Comparison of ENCODE assay signal across 29 mouse cellular contexts in genomic region chr2:115971296-115971805, GRCm38 (mm10).
DNase-seq lines count a peak whose midpoint lies in the region; ATAC-seq lines count a peak whose summit lies in the region.
"Had no signal": no experiment of that assay in that cellular context is flagged by ENCODE, and none has a peak within 500 bp of the region (broad histone marks: within the 10 kb centered on the region; RNA-seq: fewer than 3 reads in every experiment).

No protein-coding gene starts in this region.

- H3K9me3 ChIP-seq in heart, embryonic 11.5 days (replicated peaks; ENCODE audit: control insufficient read depth, low read length), result no peaks in the 10 kb centered on the region
- H3K9me3 ChIP-seq: embryonic facial prominence, embryonic 10.5 days; embryonic facial prominence, embryonic 13.5 days; heart, embryonic 13.5 days had no signal

- 82% methylated on average over 3 of the region's 3 CpGs for WGBS in heart, embryonic 11.5 days (ENCODE audit: insufficient replicate concordance)

- peaks cover 4% of the 10 kb centered on the region; the same call in 1 of the 2 replicates for H3K36me3 ChIP-seq in heart, embryonic 11.5 days (ENCODE audit: control insufficient read depth, insufficient read depth, low read length)
- H3K36me3 ChIP-seq: embryonic facial prominence, embryonic 13.5 days; G1E had no signal

- H3K4me2 ChIP-seq in heart, embryonic 11.5 days, result no peak overlapping the region
- H3K4me2 ChIP-seq: embryonic facial prominence, embryonic 13.5 days; heart, embryonic 13.5 days; hindbrain, embryonic 14.5 days had no signal

- no peak overlapping the region for H3K9ac ChIP-seq in heart, embryonic 11.5 days (ENCODE audit: low read depth, low read length)
- H3K9ac ChIP-seq: embryonic facial prominence, embryonic 13.5 days; forebrain, postnatal 0 days; heart, embryonic 13.5 days; hindbrain, embryonic 14.5 days had no signal

- no peak overlapping the region for H3K4me3 ChIP-seq in heart, embryonic 11.5 days (ENCODE audit: low read depth, low read length)
- H3K4me3 ChIP-seq: embryonic facial prominence, embryonic 10.5 days; embryonic facial prominence, embryonic 13.5 days; gastrocnemius, adult 2 months; heart, embryonic 13.5 days had no signal

- DNase-seq in heart, adult 11 months, result peak; percentile 4
- peak; percentile 59 for DNase-seq in NIH3T3 (ENCODE audit: low read depth)
- DNase-seq in fibroblast of lung, adult 2 months (ENCODE audit: low read depth), result peak; percentile 58
- DNase-seq in spleen, postnatal 36 days (ENCODE audit: low spot score in 2 of 2), result no peak
- DNase-seq: adrenal gland, postnatal 10 days; B cell, adult 2 months; cerebellum, adult 11 months; cerebellum, adult 2 months; cerebellum, postnatal 10 days; cerebellum, postnatal 36 days; embryo, embryonic 11 days; forebrain, postnatal 0 days; gastrocnemius, adult 2 months; gastrocnemius, postnatal 14 days; heart, adult 18-20 months; heart, postnatal 14 days; heart, postnatal 4 days; kidney, adult 2 months had no signal

- no peak for ATAC-seq in heart, embryonic 11.5 days (replicated peaks; ENCODE audit: insufficient number of reproducible peaks, low FRiP score, low TSS enrichment)
- ATAC-seq in inflammation-experienced regulatory T-cells, adult 6 months, result no peak
- ATAC-seq: forebrain, embryonic 14.5 days; forebrain, postnatal 0 days; hindbrain, postnatal 0 days; intestine, postnatal 0 days had no signal

- H3K4me1 ChIP-seq in heart, embryonic 11.5 days (ENCODE audit: control insufficient read depth, insufficient read depth, low read length), result peaks cover 2% of the 10 kb centered on the region; the same call in 1 of the 2 replicates

- no peaks in the 10 kb centered on the region for H3K27me3 ChIP-seq in heart, embryonic 11.5 days (ENCODE audit: control insufficient read depth, insufficient read depth, low read length)
- H3K27me3 ChIP-seq: CH12.LX; embryonic facial prominence, embryonic 13.5 days; heart, embryonic 13.5 days had no signal

- no peak overlapping the region for H3K27ac ChIP-seq in heart, embryonic 11.5 days (ENCODE audit: low read depth, low read length)
- H3K27ac ChIP-seq: embryonic facial prominence, embryonic 10.5 days; embryonic facial prominence, embryonic 13.5 days; gastrocnemius, adult 2 months; hindbrain, embryonic 14.5 days; hindbrain, postnatal 0 days had no signal

Comparison
In these comparisons a context has a peak if more than half of its experiments do, and no peak if none do; other contexts are left out.
1. DNase-seq: peak in heart, adult 11 months (single experiment), NIH3T3 (single experiment) and fibroblast of lung, adult 2 months (single experiment); none in spleen, postnatal 36 days (0 of 2).